Mouse (Mus musculus): Measurements from ENCODE around the gene Scamp2. TPM values are rescaled to one million over a fixed set of nuclear protein-coding genes. Genes with fewer than 3 reads are reported as not detected.

Scamp2 gene
- polyA plus RNA-seq, 1 experiment from 2014 or later = 26.2 TPM

DNA sequence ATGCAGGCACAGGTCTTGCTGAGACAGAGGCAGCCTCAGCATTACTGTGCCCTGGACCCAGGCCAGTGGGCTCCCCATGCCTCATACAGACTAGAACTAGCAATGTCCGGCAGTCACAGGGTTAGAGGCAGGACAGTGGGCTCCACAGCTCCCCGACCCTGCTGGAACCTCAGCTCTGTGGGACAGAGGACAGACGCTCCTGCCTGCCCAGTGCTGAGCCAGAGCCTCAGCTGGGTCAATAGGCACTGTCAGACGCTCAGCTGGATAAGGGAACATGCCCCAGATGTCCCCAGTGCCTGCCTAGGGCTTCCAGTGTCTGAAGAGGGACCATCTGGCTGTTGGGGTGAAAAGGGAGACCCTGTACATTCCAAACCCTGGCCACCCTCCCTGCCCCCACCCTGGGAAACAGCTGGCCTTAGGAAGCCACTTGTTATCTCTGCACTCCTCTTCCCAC lies 37.2 kb downstream of the Scamp2 start:
- Histone ChIP-seq H3K4me1 (ENCODE audit: control insufficient read depth, low read depth, low read length) (peaks cover 12% of the 10 kb centered on the region), H3K9me3 (replicated peaks; ENCODE audit: control insufficient read depth, low read length) (no peaks in the 10 kb centered on the region), H3K9ac (ENCODE audit: low read depth, low read length) (no peak overlapping the region), H3K4me2 (ENCODE audit: low read depth, low read length) (no peak overlapping the region), H3K27ac (ENCODE audit: low read length) (no peak overlapping the region), H3K4me3 (ENCODE audit: low read depth, low read length) (no peak overlapping the region), H3K36me3 (ENCODE audit: control insufficient read depth, insufficient read depth) (no peaks in the 10 kb centered on the region), H3K27me3 (ENCODE audit: control insufficient read depth, insufficient read depth, low read depth, low read length) (no peaks in the 10 kb centered on the region)
- no peak for ATAC-seq (ENCODE audit: low read depth)
- 40% methylated on average over 4 of the region's 4 CpGs for WGBS (ENCODE audit: insufficient replicate concordance)

DNA sequence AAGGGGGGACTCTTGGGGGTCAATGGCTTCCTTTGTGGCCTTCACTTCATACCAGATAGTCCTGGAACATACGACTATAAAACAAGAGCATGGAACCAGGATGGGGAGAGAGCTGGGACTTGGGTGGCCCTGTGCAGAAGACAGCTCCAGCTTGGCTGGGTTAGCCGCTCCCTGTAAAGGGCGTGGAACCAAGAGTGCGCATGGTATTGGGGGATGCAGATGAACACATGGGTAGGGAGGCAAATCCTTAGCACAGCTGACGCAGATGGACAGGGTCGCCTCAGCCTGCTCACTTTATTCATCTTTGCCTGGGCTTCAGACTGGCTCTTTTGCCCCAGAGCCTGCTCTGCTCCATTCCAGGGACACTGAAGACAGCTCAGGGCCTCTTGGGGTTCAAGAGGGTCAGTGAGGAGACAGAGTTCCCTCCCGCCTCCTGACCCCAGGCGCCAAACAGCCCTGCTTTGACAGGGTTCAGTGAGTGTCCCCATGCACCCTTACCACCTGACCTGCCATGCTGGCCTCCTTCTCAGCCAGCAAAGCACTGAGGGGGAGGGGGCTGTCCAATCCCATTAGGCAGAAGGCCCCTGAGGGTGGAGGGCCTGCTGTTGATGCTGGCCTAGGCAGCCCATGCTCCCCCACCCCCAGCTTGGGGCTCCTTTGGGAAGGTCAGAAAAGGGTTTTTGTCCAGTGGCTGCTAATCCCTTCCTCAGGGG lies 38.3 kb downstream of the Scamp2 start:
- WGBS (ENCODE audit: insufficient replicate concordance) = 53% methylated on average over 8 of the region's 8 CpGs
- ATAC-seq (ENCODE audit: low read depth) = no peak
- no peak overlapping the region for H3K9ac ChIP-seq (ENCODE audit: low read depth, low read length)

DNA sequence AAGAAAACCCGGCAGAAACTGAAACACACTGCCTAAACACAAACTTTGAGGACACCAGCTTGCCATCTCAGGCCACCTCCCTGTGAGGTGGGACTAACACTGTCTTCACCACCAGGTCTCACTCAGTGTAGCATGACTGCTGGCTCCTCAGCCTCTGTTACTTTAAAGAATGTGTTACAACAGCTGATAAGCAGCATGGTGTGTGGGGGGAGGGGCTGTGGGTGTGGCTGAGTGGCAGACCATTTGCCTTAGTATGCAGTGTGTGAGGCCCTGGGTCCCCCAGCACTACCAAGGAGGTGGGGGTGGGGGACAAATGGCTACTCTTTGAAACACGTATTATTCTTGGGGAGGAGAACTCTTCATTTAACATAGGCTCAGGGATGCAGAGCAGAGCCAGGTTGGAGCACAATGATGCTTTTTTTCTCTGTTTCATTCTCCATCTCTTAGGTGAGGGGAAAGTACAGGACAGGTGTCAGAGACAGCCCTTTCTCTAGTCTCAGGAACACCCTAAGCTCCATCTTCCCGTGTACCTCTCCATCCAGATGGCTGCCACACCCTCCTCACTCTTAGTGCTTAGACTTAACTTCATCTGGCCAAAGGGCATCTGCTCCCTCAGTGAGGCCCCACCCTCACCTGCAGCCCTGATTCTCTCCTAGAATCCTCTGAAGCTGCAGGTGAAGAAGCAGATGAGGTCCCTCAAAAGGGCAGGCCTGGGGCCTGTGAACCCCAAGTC lies 40.0 kb downstream of the Scamp2 start:
- H3K36me3 ChIP-seq (ENCODE audit: control insufficient read depth, insufficient read depth) = no peaks in the 10 kb centered on the region
- no peak overlapping the region for H3K4me3 ChIP-seq (ENCODE audit: low read depth, low read length)
- ATAC-seq (ENCODE audit: low read depth) = 0 out of 2 replicates have a peak, but pooled peaks have one; percentile 24
- WGBS (ENCODE audit: insufficient replicate concordance) = 17% methylated on average over 3 of the region's 3 CpGs
- H3K4me1 ChIP-seq (ENCODE audit: control insufficient read depth, low read depth, low read length) = peaks cover 7% of the 10 kb centered on the region
- no peaks in the 10 kb centered on the region for H3K9me3 ChIP-seq (replicated peaks; ENCODE audit: control insufficient read depth, low read length)
- peaks cover 11% of the 10 kb centered on the region; the same call in 1 of the 2 replicates for H3K27me3 ChIP-seq (ENCODE audit: control insufficient read depth, insufficient read depth, low read depth, low read length)
- H3K9ac ChIP-seq (ENCODE audit: low read depth, low read length) = no peak overlapping the region
- H3K27ac ChIP-seq (ENCODE audit: low read length) = no peak overlapping the region
- no peak overlapping the region for H3K4me2 ChIP-seq (ENCODE audit: low read depth, low read length)

More for the DNA sequence above, 38.3 kb downstream of the Scamp2 start:
- Histone ChIP-seq H3K9me3 (replicated peaks; ENCODE audit: control insufficient read depth, low read length) (no peaks in the 10 kb centered on the region), H3K27ac (ENCODE audit: low read length) (no peak overlapping the region), H3K4me3 (ENCODE audit: low read depth, low read length) (no peak overlapping the region), H3K27me3 (ENCODE audit: control insufficient read depth, insufficient read depth, low read depth, low read length) (0 out of 2 replicates have a peak, but pooled peaks cover 2% of the 10 kb centered on the region), H3K4me1 (ENCODE audit: control insufficient read depth, low read depth, low read length) (peaks cover 10% of the 10 kb centered on the region), H3K36me3 (ENCODE audit: control insufficient read depth, insufficient read depth) (no peaks in the 10 kb centered on the region), H3K4me2 (ENCODE audit: low read depth, low read length) (no peak overlapping the region)

DNA sequence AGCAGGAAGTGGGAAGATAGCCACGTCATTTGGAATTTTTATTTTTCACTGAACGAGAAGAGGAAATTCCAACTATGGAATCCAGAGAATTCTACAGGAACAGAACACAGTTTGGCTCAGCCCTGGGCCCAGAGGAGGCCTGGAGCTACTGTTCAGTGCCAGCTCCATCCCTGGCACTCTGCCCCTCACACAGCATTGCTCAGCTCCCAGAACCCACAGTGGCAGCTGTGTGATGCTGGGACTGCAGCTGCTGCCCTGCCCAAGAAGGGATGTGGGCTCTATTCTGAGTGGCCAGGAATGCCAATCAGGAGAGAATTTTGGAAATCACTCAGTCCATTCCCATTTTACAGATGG lies 40.6 kb downstream of the Scamp2 start:
- Histone ChIP-seq H3K4me1 (ENCODE audit: control insufficient read depth, low read depth, low read length) (peaks cover 7% of the 10 kb centered on the region), H3K27me3 (ENCODE audit: control insufficient read depth, insufficient read depth, low read depth, low read length) (peaks cover 17% of the 10 kb centered on the region), H3K4me2 (ENCODE audit: low read depth, low read length) (no peak overlapping the region), H3K27ac (ENCODE audit: low read length) (no peak overlapping the region), H3K9ac (ENCODE audit: low read depth, low read length) (no peak overlapping the region), H3K36me3 (ENCODE audit: control insufficient read depth, insufficient read depth) (no peaks in the 10 kb centered on the region), H3K4me3 (ENCODE audit: low read depth, low read length) (no peak overlapping the region), H3K9me3 (replicated peaks; ENCODE audit: control insufficient read depth, low read length) (no peaks in the 10 kb centered on the region)
- no peak for ATAC-seq (ENCODE audit: low read depth)
- 33% methylated on average over 2 of the region's 2 CpGs for WGBS (ENCODE audit: insufficient replicate concordance)

DNA sequence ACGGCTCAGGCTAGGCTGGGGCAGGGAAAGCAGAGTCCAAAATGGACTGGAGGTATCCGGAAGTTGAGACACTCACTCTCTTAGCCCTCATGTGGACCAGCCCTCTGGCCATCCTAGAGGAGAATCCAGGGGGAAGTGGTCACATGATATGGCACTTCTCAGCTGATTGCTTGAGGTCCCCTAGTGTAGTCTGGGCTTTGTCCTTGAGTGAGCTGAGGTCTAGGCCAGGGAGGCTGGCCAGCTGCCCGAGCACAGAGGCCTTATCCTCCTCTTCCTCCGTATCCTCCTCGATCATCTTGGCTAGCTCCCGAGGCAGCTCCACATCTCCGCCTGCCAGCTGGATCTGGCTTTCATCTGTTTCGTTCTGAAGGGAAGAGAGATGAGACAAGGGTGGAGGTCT lies 41.4 kb downstream of the Scamp2 start:
- no peak overlapping the region for H3K27ac ChIP-seq (ENCODE audit: low read length)
- WGBS (ENCODE audit: insufficient replicate concordance) = 46% methylated on average over 8 of the region's 8 CpGs
- no peaks in the 10 kb centered on the region for H3K9me3 ChIP-seq (replicated peaks; ENCODE audit: control insufficient read depth, low read length)
- H3K4me2 ChIP-seq (ENCODE audit: low read depth, low read length) = no peak overlapping the region
- peaks cover 7% of the 10 kb centered on the region for H3K4me1 ChIP-seq (ENCODE audit: control insufficient read depth, low read depth, low read length)
- no peak overlapping the region for H3K9ac ChIP-seq (ENCODE audit: low read depth, low read length)
- no peak for ATAC-seq (ENCODE audit: low read depth)
- H3K36me3 ChIP-seq (ENCODE audit: control insufficient read depth, insufficient read depth) = no peaks in the 10 kb centered on the region
- peaks cover 18% of the 10 kb centered on the region for H3K27me3 ChIP-seq (ENCODE audit: control insufficient read depth, insufficient read depth, low read depth, low read length)
- no peak overlapping the region for H3K4me3 ChIP-seq (ENCODE audit: low read depth, low read length)

DNA sequence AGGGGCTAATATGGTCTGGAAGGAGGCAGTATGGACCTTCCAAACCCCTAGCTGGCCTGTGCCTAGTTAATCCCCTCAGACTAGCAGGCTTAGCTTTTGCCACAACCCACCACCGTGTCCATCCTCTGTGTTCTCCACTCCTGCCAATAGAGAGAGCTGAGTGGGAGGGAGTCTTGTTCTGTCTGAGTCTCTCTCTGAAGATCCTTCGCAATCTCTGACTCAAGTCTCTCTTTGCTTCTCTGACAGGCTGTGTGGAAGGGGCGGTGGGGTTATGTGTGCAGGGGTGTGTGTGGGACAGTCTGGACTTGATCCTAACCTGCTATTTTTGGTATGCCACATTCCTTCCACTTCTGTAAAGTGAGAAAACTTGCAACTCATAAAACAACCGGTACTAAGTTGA lies 44.1 kb downstream of the Scamp2 start:
- ATAC-seq (ENCODE audit: low read depth) = no peak

DNA sequence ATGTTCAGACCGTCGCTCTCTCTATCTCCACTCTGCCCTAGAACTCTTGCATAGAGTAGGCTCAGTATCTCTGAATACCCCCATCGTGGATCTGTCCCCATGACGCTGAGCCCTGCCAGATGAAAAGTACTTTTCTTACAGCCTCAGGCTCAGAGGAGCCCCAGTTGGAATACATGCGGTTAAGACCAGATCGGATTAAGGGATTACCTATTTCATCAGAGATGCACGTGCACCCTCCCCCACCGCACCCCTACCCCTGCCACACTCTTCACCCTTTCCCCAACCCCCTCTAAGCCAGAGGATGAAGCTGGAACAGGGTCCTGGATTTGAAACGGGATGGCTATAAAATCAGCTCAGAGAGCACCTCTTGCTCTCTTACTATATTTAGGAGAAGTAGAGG lies 44.8 kb downstream of the Scamp2 start:
- no peak for ATAC-seq (ENCODE audit: low read depth)
- Histone ChIP-seq H3K4me2 (ENCODE audit: low read depth, low read length) (no peak overlapping the region), H3K4me3 (ENCODE audit: low read depth, low read length) (no peak overlapping the region), H3K9ac (ENCODE audit: low read depth, low read length) (no peak overlapping the region), H3K27ac (ENCODE audit: low read length) (no peak overlapping the region), H3K27me3 (ENCODE audit: control insufficient read depth, insufficient read depth, low read depth, low read length) (peaks cover 18% of the 10 kb centered on the region), H3K4me1 (ENCODE audit: control insufficient read depth, low read depth, low read length) (peaks cover 4% of the 10 kb centered on the region), H3K9me3 (replicated peaks; ENCODE audit: control insufficient read depth, low read length) (no peaks in the 10 kb centered on the region), H3K36me3 (ENCODE audit: control insufficient read depth, insufficient read depth) (no peaks in the 10 kb centered on the region)
- WGBS (ENCODE audit: insufficient replicate concordance) = 19% methylated on average over 9 of the region's 9 CpGs

More for the DNA sequence above, 44.1 kb downstream of the Scamp2 start:
- peaks cover 18% of the 10 kb centered on the region for H3K27me3 ChIP-seq (ENCODE audit: control insufficient read depth, insufficient read depth, low read depth, low read length)
- no peak overlapping the region for H3K9ac ChIP-seq (ENCODE audit: low read depth, low read length)
- WGBS (ENCODE audit: insufficient replicate concordance) = 58% methylated on average over 4 of the region's 4 CpGs
- H3K4me2 ChIP-seq (ENCODE audit: low read depth, low read length) = no peak overlapping the region
- H3K27ac ChIP-seq (ENCODE audit: low read length) = no peak overlapping the region
- no peak overlapping the region for H3K4me3 ChIP-seq (ENCODE audit: low read depth, low read length)
- peaks cover 7% of the 10 kb centered on the region for H3K4me1 ChIP-seq (ENCODE audit: control insufficient read depth, low read depth, low read length)
- H3K9me3 ChIP-seq (replicated peaks; ENCODE audit: control insufficient read depth, low read length) = no peaks in the 10 kb centered on the region
- H3K36me3 ChIP-seq (ENCODE audit: control insufficient read depth, insufficient read depth) = no peaks in the 10 kb centered on the region

DNA sequence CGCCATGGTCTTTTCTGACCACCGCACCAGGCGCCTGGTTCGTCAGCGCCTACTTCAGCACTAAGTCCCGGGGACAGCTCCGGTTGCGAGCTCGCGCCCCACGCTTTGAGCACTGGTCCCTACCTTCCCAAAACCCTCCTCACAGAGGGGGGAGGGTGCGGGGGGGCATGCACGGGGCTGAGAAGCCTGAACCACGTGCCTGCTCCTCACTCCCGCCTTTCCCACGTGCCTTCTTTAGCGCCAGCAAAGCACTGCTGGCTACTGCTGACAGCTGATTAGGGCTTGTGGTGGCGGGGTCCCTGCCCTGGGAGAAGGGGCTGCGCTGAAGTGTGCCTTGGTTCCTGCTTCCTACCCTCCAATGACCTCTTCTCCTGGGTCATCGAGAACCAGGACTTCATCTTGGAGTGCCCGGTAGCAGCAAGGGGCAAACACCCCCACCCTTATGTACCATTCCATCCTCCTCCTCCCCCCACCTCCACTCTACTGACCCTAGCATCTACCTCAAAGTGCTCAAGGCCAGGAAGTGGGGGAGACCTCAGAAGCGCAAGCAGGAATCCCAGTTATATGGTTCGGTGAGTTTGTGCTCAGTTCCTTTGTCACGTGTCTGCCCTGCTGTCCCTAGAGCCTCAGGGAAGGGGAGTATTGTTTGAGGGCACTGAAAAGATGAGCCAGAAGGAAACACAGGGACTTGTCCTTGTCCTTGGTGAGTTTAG lies 45.6 kb downstream of the Scamp2 start, which contains the start of gene Cplx3:
Gene Cplx3 (minus strand): TSS at position 143 of the 713 bp plus-strand sequence.
- no peaks in the 10 kb centered on the region for H3K4me1 ChIP-seq (ENCODE audit: control insufficient read depth, low read depth, low read length)
- H3K9me3 ChIP-seq (replicated peaks; ENCODE audit: control insufficient read depth, low read length) = no peaks in the 10 kb centered on the region
- no peak within 1 kb of the TSS for H3K4me3 ChIP-seq (ENCODE audit: low read depth, low read length)
- no peak for ATAC-seq (ENCODE audit: low read depth)
- no peak within 1 kb of the TSS for H3K9ac ChIP-seq (ENCODE audit: low read depth, low read length)
- H3K4me2 ChIP-seq (ENCODE audit: low read depth, low read length) = no peak within 1 kb of the TSS
- H3K27me3 ChIP-seq (ENCODE audit: control insufficient read depth, insufficient read depth, low read depth, low read length) = peaks cover 18% of the 10 kb centered on the region
- H3K36me3 ChIP-seq (ENCODE audit: control insufficient read depth, insufficient read depth) = no peaks in the 10 kb centered on the region
- WGBS (ENCODE audit: insufficient replicate concordance) = 9% methylated on average over 23 of the region's 24 CpGs
- H3K27ac ChIP-seq (ENCODE audit: low read length) = no peak within 1 kb of the TSS

Data from liver, embryonic 16.5 days (tissue).